Mouse (Mus musculus): ENCODE results near the gene Lsp1.

Gene Lsp1

GRCm38 (mm10) chr7:142460636-142461077, at the start of gene Lsp1:
Gene Lsp1, plus strand, starts transcription at chr7:142460809.
- peak; percentile 53 to 60 for DNase-seq

GRCm38 (mm10) chr7:142413285-142413684, 47.3 kb upstream of the Lsp1 start:
- DNase-seq: no peak

DNA sequence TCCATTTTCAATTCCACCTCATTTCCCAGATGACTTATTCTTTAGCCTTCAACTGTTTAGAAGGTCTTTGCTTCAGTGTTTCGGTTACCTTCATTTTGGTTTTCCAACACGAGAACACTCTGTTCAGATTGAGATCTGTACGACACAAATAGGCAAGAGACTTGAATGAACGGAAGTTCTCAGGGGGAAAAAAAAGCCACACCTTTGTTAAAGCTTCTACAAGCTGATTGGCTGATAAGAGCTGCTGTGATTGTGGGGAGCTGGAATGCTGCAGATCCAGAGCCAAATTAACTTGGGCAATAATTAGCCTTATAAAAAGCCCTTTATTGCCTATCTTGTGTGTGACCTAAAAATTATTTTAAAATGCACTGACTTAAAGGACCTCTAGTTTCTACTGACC, 45.3 kb upstream of the Lsp1 start:
- DNase-seq: no peak

DNA sequence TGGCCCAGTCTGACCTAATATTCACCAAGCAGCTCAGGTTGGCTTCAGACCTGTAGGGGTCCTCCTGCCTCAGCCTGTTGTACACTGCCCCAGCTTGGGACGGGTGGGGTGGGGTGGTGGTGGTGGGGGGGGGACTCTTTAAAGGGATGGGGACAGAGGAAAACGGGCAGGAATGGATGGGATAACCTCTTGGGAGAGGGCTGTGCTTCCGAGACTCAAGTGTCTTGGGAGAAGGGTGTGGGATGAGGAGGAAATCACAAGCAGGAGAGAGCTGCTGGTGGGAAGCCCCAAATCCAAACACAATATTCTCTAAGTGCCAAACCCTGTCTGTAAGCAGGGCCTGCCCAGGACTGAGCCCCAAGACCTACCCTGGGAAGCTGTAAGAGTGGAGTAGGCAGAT, 44.4 kb upstream of the Lsp1 start:
- DNase-seq: no peak

- DNase-seq: no peak
Observed at GRCm38 (mm10) chr7:142418027-142418426, 42.6 kb upstream of the Lsp1 start.

GRCm38 (mm10) chr7:142418679-142419078, 41.9 kb upstream of the Lsp1 start:
- no peak for DNase-seq

- no peak for DNase-seq
Observed at GRCm38 (mm10) chr7:142419887-142420286, 40.7 kb upstream of the Lsp1 start.

DNA sequence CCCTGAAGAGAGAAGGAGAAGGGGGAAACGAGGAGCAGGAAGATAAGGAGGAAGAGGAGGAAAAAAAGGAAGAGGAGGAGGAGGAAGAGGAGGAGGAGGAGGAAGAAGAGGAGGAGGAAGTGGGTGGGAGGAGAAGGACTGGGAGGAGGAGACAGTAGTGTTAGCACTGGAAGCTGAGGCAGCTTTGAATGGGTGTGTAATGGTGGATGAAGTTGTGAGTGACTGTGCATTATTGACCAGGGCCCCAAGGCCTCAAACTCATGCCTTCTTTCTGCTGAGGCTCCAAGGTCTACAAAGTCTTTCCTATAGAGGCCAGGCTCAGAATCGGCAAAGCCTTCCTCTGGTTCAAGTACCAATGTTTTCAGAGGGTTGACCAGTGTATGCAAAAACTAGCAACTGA, 38.8 kb upstream of the Lsp1 start:
- DNase-seq: no peak

DNA sequence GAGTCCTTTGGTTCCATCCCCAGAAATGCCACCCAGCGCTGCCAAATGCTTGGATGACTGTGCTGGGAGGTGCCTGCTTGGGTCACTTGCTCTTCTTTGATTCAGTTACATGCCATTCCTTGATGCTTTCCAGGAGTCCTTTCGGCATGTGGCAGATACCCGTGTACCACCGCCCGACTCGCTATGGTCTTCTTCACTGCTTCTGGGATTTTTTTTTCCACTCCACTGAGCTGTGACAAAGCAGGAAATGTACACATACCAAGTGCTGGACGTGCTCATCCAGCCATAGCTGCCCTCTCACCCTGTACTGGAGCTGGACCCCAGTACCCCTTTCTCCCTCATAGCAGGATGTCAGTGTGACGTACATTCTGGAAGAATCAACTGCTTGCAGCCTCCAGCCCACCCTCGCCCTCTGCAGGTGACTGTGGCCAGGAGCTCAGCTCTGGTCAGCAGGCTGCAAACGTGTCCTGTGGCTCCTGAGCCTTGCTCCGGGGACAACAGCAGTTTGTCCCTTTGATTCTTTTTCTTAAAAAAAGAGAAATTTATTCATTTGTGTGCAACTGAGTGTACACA, 34.9 kb upstream of the Lsp1 start:
- peak; percentile 37 to 43 for DNase-seq

- peak; percentile 54 to 63 for DNase-seq
Observed at GRCm38 (mm10) chr7:142428213-142428612, 32.4 kb upstream of the Lsp1 start.

DNA sequence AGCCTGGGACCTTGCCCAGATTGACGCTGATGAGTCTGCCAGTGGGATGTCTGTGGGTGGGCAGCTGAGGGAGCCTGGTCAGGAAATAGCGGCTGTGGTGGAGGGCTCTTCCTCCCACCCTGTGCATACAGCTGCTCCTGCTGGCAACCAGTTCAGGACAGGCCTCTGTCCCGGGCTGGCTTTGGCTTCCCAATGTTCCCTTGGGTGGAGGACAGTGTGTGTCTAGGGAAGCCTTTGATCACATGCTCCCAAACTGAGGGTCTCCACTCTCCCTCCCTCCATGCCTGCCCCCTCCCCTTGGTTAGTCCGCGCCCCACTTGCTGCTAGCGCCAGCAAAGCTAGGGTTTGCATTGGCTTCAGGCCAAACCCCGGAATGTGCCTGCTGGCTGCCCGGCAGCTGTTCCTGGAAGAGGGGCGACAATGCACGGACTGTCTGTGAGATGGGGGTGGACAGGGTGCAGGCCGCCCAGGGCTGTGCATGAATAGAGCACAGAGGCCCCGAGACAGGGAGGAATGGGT, 30.4 kb upstream of the Lsp1 start:
- no peak for DNase-seq

DNA sequence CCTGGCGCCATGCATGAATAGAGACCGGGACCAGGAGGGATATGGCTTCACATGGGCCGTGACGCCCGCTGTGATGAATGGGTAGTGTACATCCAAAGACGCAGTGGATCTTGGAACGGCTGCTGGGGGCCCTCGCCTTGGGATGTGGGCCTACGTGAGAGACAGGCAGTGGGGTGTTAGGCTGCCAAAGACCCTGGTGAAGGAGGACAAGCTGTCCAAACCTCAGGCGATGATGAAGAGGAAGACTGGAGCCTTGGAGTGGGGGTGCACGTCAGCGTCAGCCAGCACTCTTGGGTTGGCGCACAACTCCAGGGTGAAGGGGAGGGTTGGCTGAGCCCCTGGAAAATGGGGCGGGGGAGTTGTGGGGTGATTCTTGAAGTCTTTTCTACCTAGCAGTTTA, 29.5 kb upstream of the Lsp1 start:
- no peak for DNase-seq

DNA sequence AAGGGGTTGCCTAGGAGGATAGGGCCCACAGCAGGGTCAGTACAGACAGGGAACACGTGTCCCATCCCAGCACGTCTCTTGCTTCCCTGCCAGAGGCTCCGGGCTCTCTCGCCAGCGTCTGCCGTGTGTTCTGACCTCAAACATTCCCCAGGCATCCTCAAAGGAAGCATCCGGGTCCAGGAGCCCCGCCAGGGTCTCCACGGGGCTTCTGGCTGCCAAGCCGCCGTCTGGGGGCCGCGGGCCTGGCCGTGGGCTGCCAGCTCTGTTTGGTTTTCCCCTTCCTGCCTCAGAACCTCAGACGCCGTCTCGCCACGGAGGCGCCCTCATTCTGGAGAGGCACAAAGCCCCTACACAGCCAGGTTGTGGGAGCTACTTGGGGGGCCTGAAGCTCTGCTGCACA, 27.0 kb upstream of the Lsp1 start:
- DNase-seq: peak in 1 of 2 experiments; percentile 39

GRCm38 (mm10) chr7:142434137-142434865, 26.3 kb upstream of the Lsp1 start, which contains the start of gene Syt8:
Gene Syt8, plus strand, starts transcription at chr7:142434850.
- DNase-seq: no peak

- peak; percentile 56 to 62 for DNase-seq
Observed at GRCm38 (mm10) chr7:142435524-142435923, 25.1 kb upstream of the Lsp1 start.

DNA sequence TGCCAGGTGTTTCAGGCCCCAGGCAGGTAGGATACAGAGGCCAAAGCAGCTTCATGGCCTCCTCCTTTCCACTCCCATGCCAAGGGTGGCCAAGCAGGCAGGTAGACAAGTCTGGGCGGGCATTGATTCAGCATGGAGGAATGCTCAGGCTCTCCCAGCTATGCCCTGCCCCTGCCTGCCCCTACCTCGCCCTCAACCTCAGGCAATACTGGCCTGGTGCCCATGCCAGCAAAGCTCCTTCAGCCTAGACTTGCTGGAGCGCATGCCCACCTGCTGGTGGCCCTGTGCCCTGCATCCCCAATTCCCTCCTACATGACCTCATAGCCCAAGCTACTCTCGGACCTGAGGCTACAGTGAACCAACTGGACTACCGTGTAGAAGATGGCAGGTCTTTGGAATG, 23.3 kb upstream of the Lsp1 start:
- DNase-seq: peak in 1 of 2 experiments; percentile 47

DNA sequence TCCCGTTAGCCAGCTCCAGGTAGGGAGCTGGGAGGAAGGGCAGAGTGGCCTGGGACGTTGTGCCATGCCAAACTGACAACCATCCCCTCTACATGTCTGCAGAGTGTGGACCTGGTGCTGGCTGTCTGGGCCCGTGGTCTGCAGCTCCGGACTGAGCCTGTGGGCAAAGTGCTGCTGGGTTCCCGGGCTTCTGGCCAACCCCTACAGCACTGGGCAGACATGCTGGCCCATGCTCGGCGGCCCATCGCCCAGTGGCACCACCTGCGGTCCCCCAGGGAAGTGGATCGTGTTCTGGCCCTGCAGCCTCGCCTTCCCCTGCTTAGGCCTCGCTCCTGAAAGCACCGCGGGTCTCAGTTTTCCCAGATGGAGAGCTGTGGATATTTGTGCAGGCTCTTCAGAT, 20.6 kb upstream of the Lsp1 start:
- DNase-seq: peak in 1 of 2 experiments; percentile 32

DNA sequence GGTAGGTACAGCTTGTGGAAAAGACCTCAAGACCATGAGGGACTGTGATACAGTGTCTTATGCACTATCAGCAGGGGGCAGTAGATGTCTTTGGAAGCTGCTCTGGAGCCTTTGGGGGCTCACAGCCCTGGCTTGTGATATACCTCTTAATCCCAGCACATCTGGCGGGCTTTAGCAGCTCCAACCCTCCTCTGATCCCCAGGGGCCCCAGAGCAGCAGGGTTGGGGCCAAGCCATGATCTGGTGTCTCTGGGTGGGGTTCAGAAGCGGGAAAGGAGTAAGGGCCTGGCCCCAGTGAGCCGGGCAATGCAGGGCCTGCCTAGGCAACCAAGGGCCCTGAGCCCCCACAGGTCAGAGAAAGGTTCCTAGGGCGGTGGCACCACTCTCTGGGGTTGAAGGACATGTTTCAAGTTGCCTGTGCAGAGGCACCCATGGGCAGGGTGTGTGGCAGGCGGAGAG, 19.9 kb upstream of the Lsp1 start:
- DNase-seq: peak; percentile 60 to 67

- DNase-seq: no peak
Observed at GRCm38 (mm10) chr7:142441585-142441984, 19.0 kb upstream of the Lsp1 start, which contains the start of gene Tnni2. Gene Tnni2, plus strand, starts transcription at chr7:142441808.

- no peak for DNase-seq
Observed at GRCm38 (mm10) chr7:142442081-142442907, 18.3 kb upstream of the Lsp1 start.

GRCm38 (mm10) chr7:142442908-142443420, 17.6 kb upstream of the Lsp1 start:
- DNase-seq: no peak

DNA sequence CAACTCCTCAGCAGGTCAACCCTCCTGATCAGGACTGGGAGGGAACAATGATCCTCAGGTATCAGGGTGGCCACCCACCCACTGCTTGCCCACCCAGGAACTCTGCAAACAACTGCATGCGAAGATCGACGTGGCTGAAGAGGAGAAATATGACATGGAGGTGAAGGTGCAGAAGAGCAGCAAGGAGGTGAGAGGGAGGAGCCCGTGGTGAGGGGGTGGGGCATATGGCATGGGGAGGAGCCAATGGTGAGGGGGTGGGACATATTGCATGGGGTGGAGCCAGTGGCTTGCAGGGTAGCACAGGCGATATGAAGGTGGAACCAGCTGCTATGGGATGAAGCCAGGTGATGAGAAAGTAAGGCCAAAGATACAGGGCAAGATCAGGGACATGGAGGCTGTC, 17.1 kb upstream of the Lsp1 start:
- DNase-seq: no peak

- DNase-seq: no peak
Observed at GRCm38 (mm10) chr7:142444171-142444570, 16.4 kb upstream of the Lsp1 start.

All from thymus, postnatal 36 days (tissue).